Mouse (Mus musculus): Measurements from ENCODE around the gene Dst. TPM values are rescaled to one million over a fixed set of nuclear protein-coding genes. Genes with fewer than 3 reads are reported as not detected.
"Not testable (repeated sequence)": the region's sequence is repeated elsewhere in the genome, so short reads cannot be mapped to it uniquely, and the experiment has no call there.

Gene Dst
- polyA plus RNA-seq, 2 experiments, result 4.3 to 5.0 TPM

DNA sequence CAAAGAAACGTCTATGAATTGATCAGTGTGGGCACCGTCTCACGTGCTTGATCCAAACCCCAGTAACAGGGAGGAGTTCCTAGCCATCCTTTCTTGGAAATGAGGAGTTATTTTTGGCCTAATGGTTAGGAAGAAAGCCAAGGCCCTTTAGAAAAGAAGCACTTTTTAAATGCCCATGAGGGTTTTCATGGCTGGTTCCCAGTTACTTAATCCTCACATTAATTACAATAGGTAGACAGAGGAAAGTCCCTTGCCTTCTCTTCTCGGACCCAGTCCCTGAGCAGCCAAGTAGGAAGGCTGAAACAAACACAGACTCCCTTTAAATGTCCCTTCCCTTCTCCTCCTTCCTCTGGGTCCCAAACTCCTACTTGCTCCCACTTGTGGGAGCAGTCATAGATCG lies 396.2 kb downstream of the Dst start:
- TF ChIP-seq EP300 (IDR thresholded peaks at IDR 0.05; ENCODE audit: low read depth), result no peak
- TF ChIP-seq CTCF (IDR thresholded peaks at IDR 0.05; ENCODE audit: low read depth), result no peak
- Histone ChIP-seq H3K36me3 (replicated peaks; ENCODE audit: control insufficient read depth, insufficient read depth, low read depth) (no peaks in the 10 kb centered on the region; the same call in 1 of the 2 replicates), H3K4me3 (ENCODE audit: insufficient read depth in 1 of 2, low read depth in 2 of 2, low read length in 2 of 2) (no peak overlapping the region), H3K27me3 (ENCODE audit: control insufficient read depth, insufficient read depth, low read length) (no peaks in the 10 kb centered on the region), H3K27ac (no peak overlapping the region), H3K9me3 (ENCODE audit: control insufficient read depth, low read length) (no peaks in the 10 kb centered on the region), H3K9ac (replicated peaks) (no peak overlapping the region), H3K4me1 (replicated peaks; ENCODE audit: control insufficient read depth in 2 of 2, insufficient read depth in 2 of 2, low read length in 1 of 2) (peaks cover 0 to 14% of the 10 kb centered on the region in 2 experiments; a peak in 3 of 4 replicates), H3K4me2 (ENCODE audit: low read depth) (no peak overlapping the region)
- DNase-seq (ENCODE audit: low read depth in 3 of 3, low spot score in 3 of 3) (no peak), ATAC-seq (ENCODE audit: insufficient read depth) (no peak)
- WGBS (ENCODE audit: insufficient replicate concordance), result 57% methylated on average over 5 of the region's 5 CpGs

DNA sequence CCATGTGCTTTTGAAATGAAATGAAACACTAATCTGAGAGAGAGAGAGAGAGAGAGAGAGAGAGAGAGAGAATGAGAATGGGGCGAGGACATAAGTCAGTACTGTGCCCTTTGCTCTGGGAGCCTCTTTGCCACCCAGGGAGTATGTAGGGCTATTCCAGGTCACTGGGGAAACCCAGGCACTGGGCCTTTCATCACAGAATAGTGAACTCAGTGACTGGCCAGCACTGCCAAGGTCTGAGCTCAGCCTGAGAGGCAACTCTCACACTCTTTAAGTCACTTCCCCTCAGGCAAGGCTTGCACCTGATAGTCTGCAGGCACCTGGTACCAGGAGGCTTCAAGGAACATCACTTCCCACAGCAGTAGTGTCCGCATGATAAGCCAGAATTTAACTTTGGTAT lies 398.7 kb downstream of the Dst start:
- Histone ChIP-seq H3K9ac (replicated peaks) (no peak overlapping the region), H3K4me1 (replicated peaks; ENCODE audit: control insufficient read depth in 2 of 2, insufficient read depth in 2 of 2, low read length in 1 of 2) (peaks cover 0 to 6% of the 10 kb centered on the region in 2 experiments; a peak in 1 of 4 replicates), H3K4me2 (ENCODE audit: low read depth) (no peak overlapping the region), H3K4me3 (ENCODE audit: insufficient read depth in 1 of 2, low read depth in 2 of 2, low read length in 2 of 2) (no peak overlapping the region), H3K9me3 (ENCODE audit: control insufficient read depth, low read length) (no peaks in the 10 kb centered on the region), H3K36me3 (replicated peaks; ENCODE audit: control insufficient read depth, insufficient read depth, low read depth) (no peaks in the 10 kb centered on the region; the same call in 1 of the 2 replicates), H3K27me3 (ENCODE audit: control insufficient read depth, insufficient read depth, low read length) (no peaks in the 10 kb centered on the region), H3K27ac (no peak overlapping the region)
- WGBS (ENCODE audit: insufficient replicate concordance), result 58% methylated on average over 2 of the region's 2 CpGs
- TF ChIP-seq EP300 (IDR thresholded peaks at IDR 0.05; ENCODE audit: low read depth) (no peak), CTCF (IDR thresholded peaks at IDR 0.05; ENCODE audit: low read depth) (no peak)
- DNase-seq (ENCODE audit: low read depth in 3 of 3, low spot score in 3 of 3), result no peak
- ATAC-seq (ENCODE audit: insufficient read depth), result peak; percentile 49

- Histone ChIP-seq H3K9ac (replicated peaks) (no peak overlapping the region), H3K4me2 (ENCODE audit: low read depth) (no peak overlapping the region), H3K27ac (no peak overlapping the region), H3K9me3 (ENCODE audit: control insufficient read depth, low read length) (no peaks in the 10 kb centered on the region), H3K36me3 (replicated peaks; ENCODE audit: control insufficient read depth, insufficient read depth, low read depth) (no peaks in the 10 kb centered on the region; the same call in 1 of the 2 replicates), H3K27me3 (ENCODE audit: control insufficient read depth, insufficient read depth, low read length) (no peaks in the 10 kb centered on the region), H3K4me1 (replicated peaks; ENCODE audit: control insufficient read depth in 2 of 2, insufficient read depth in 2 of 2, low read length in 1 of 2) (peaks cover 0 to 6% of the 10 kb centered on the region in 2 experiments; a peak in 1 of 4 replicates), H3K4me3 (ENCODE audit: insufficient read depth in 1 of 2, low read depth in 2 of 2, low read length in 2 of 2) (no peak overlapping the region)
- ATAC-seq (ENCODE audit: insufficient read depth) (no peak), DNase-seq (ENCODE audit: low read depth in 3 of 3, low spot score in 3 of 3) (no peak)
- 85% methylated on average over 15 of the region's 15 CpGs for WGBS (ENCODE audit: insufficient replicate concordance)
- TF ChIP-seq CTCF (IDR thresholded peaks at IDR 0.05; ENCODE audit: low read depth), result no peak
- TF ChIP-seq EP300 (IDR thresholded peaks at IDR 0.05; ENCODE audit: low read depth), result no peak
Measured at GRCm38 (mm10) chr1:34307191-34307590, 399.2 kb downstream of the Dst start.

- not testable (repeated sequence) for H3K4me1 ChIP-seq (replicated peaks; ENCODE audit: control insufficient read depth in 2 of 2, insufficient read depth in 2 of 2, low read length in 1 of 2); DNase-seq (ENCODE audit: low read depth in 3 of 3, low spot score in 3 of 3); H3K4me3 ChIP-seq (ENCODE audit: insufficient read depth in 1 of 2, low read depth in 2 of 2, low read length in 2 of 2); H3K9ac ChIP-seq (replicated peaks); H3K27ac ChIP-seq; H3K36me3 ChIP-seq (replicated peaks; ENCODE audit: control insufficient read depth, insufficient read depth, low read depth); ATAC-seq (ENCODE audit: insufficient read depth); H3K4me2 ChIP-seq (ENCODE audit: low read depth); H3K9me3 ChIP-seq (ENCODE audit: control insufficient read depth, low read length); H3K27me3 ChIP-seq (ENCODE audit: control insufficient read depth, insufficient read depth, low read length)
- 75% methylated on average over 3 of the region's 3 CpGs for whole genome bisulfite sequencing (ENCODE audit: insufficient replicate concordance)
Measured at GRCm38 (mm10) chr1:34308841-34309240, 400.8 kb downstream of the Dst start.

GRCm38 (mm10) chr1:34309396-34309795 lies 401.4 kb downstream of the Dst start:
- no peak for DNase-seq (ENCODE audit: low read depth in 3 of 3, low spot score in 3 of 3)
- H3K9me3 ChIP-seq (ENCODE audit: control insufficient read depth, low read length), result no peaks in the 10 kb centered on the region
- WGBS (ENCODE audit: insufficient replicate concordance), result 86% methylated on average over 12 of the region's 12 CpGs
- H3K4me1 ChIP-seq (replicated peaks; ENCODE audit: control insufficient read depth in 2 of 2, insufficient read depth in 2 of 2, low read length in 1 of 2), result no peaks in the 10 kb centered on the region
- H3K27me3 ChIP-seq (ENCODE audit: control insufficient read depth, insufficient read depth, low read length), result no peaks in the 10 kb centered on the region
- ATAC-seq (ENCODE audit: insufficient read depth), result no peak
- H3K4me2 ChIP-seq (ENCODE audit: low read depth), result no peak overlapping the region
- no peaks in the 10 kb centered on the region for H3K36me3 ChIP-seq (replicated peaks; ENCODE audit: control insufficient read depth, insufficient read depth, low read depth)
- TF ChIP-seq EP300 (IDR thresholded peaks at IDR 0.05; ENCODE audit: low read depth) (no peak), CTCF (IDR thresholded peaks at IDR 0.05; ENCODE audit: low read depth) (no peak)
- H3K27ac ChIP-seq, result no peak overlapping the region
- no peak overlapping the region for H3K9ac ChIP-seq (replicated peaks)
- no peak overlapping the region for H3K4me3 ChIP-seq (ENCODE audit: insufficient read depth in 1 of 2, low read depth in 2 of 2, low read length in 2 of 2)

All from liver, embryonic 14.5 days (tissue).